8 mouse cellular contexts compared by ENCODE assay signal in the genomic region with DNA sequence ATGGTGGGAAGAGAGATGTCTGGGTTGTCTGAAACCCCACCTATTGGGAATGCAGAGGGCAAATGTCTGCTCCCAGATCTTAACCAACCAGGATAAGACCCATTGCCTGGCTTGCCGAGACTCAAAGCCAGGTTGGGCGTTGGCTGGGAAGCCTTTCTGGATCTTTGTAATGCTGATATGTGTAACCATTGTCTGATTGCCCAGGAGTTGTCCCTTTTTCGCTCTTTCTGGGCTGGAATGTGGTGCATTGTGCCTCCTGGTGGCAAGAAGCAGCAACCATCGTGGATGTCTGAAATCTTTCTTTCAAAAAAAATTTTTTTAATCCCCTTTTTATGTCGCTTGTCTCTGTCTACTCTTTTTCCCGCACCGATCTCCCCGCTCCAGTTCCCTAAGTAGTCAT. TPM values are rescaled to one million over a fixed set of nuclear protein-coding genes. Genes with fewer than 3 reads are reported as not detected.
A peak's percentile ranks its signal among the peaks of the same experiment; 100 is the strongest.
DNase-seq lines count a peak whose midpoint lies in the region; ATAC-seq and TF ChIP-seq lines count a peak whose summit lies in the region.

No protein-coding gene starts in this region.

- H3K9ac ChIP-seq in liver, embryonic 12.5 days, result no peak overlapping the region

- H3K36me3 ChIP-seq in kidney, adult 2 months (ENCODE audit: control insufficient read depth, insufficient read depth, low read length), result no peaks in the 10 kb centered on the region
- no peaks in the 10 kb centered on the region for H3K36me3 ChIP-seq in liver, embryonic 12.5 days
- H3K36me3 ChIP-seq in myocyte (ENCODE audit: control insufficient read depth, insufficient read depth), result no peaks in the 10 kb centered on the region

- H3K9me3 ChIP-seq in liver, embryonic 12.5 days (replicated peaks), result no peaks in the 10 kb centered on the region

- no peak overlapping the region for H3K4me3 ChIP-seq in kidney, adult 2 months (ENCODE audit: insufficient read depth, low read depth, low read length)
- peak overlapping the region; percentile 50 for H3K4me3 ChIP-seq in liver, embryonic 12.5 days
- no peak overlapping the region for H3K4me3 ChIP-seq in myocyte

- ATAC-seq in liver, embryonic 12.5 days, result no peak

- no peaks in the 10 kb centered on the region for H3K27me3 ChIP-seq in kidney, adult 2 months (replicated peaks; ENCODE audit: control insufficient read depth, insufficient read depth, low read length)
- H3K27me3 ChIP-seq in liver, embryonic 12.5 days (replicated peaks), result peaks cover 8% of the 10 kb centered on the region; the same call in 1 of the 2 replicates
- H3K27me3 ChIP-seq in myocyte (ENCODE audit: control insufficient read depth, insufficient read depth, insufficient read length), result no peaks in the 10 kb centered on the region

- 16% methylated on average over 8 of the region's 8 CpGs for WGBS in kidney, adult 2 months
- 10% methylated on average over 8 of the region's 8 CpGs for WGBS in liver, embryonic 12.5 days (ENCODE audit: insufficient replicate concordance)

- peak overlapping the region; percentile 75 for H3K4me2 ChIP-seq in liver, embryonic 12.5 days
- H3K4me2 ChIP-seq in myocyte (ENCODE audit: low read depth), result peak overlapping the region; percentile 71

- no peak overlapping the region for H3ac ChIP-seq in myocyte (ENCODE audit: control insufficient read depth, insufficient read length)

- peak; percentile 43 for DNase-seq in CD4-positive helper T cell, adult 2 months (ENCODE audit: low read depth, low spot score)
- DNase-seq in adipocyte (ENCODE audit: low spot score), result peak; percentile 80
- peak; percentile 61 for DNase-seq in embryo, embryonic 9.5 days (ENCODE audit: extremely low spot score)
- DNase-seq in heart, adult 8-10 months (ENCODE audit: low spot score), result peak; percentile 68
- peak; percentile 64 for DNase-seq in kidney, adult 2 months
- DNase-seq in spleen, postnatal 4 days (ENCODE audit: low spot score in 2 of 2), result no peak

- H3K4me1 ChIP-seq in kidney, adult 2 months (ENCODE audit: control insufficient read depth, insufficient read depth, low read length), result no peaks in the 10 kb centered on the region
- H3K4me1 ChIP-seq in liver, embryonic 12.5 days, result peaks cover 18% of the 10 kb centered on the region; the same call in 1 of the 2 replicates

- peak; percentile 78 for TF ChIP-seq CTCF in kidney, adult 2 months (conservative IDR thresholded peaks at IDR 0.05; ENCODE audit: insufficient read depth, insufficient read length, low read depth, low read length)

- TF ChIP-seq POLR2A in kidney, adult 2 months (IDR thresholded peaks at IDR 0.05; ENCODE audit: low read depth, low read length), result no peak
- no peak for TF ChIP-seq POLR2A in myocyte (IDR thresholded peaks at IDR 0.05; ENCODE audit: insufficient read length, low read depth)

- H3K79me2 ChIP-seq in myocyte (ENCODE audit: control insufficient read depth, insufficient read depth), result no peaks in the 10 kb centered on the region

- H3K27ac ChIP-seq in kidney, adult 2 months (ENCODE audit: insufficient read depth, low read depth, low read length), result no peak overlapping the region
- H3K27ac ChIP-seq in liver, embryonic 12.5 days, result no peak overlapping the region

TF ChIP-seq in myocyte, 11 proteins besides CTCF, POLR2A, EP300 and RAD21:
- no peak for TF ChIP-seq REST (IDR thresholded peaks at IDR 0.05; ENCODE audit: insufficient read depth, insufficient read length)

RNA-seq across cellular contexts. Expression of a gene that starts 54.6 kb away (rescaled TPM):
- 1 to 10 TPM; 5.4 to 6.9 (median 5.7) TPM for total RNA-seq in heart, adult 8-10 months (2022)
- polyA plus RNA-seq in kidney, adult 2 months (2012; rRNA removed), result 6.6 and 6.9 TPM in 2 replicates
- polyA plus RNA-seq in liver, embryonic 12.5 days (2016; fragmentation: Nextera tagmentation; extraction: Ambion mirVana), result 7.4 and 7.5 TPM in 2 replicates
- 3.8 TPM for polyA plus RNA-seq in myocyte (2012; fragmentation: generic; extraction: Trizol)

Comparison
In these comparisons a context has a peak if more than half of its experiments do, and no peak if none do; other contexts are left out.
1. DNase-seq: peak in CD4-positive helper T cell, adult 2 months (single experiment), adipocyte (single experiment), embryo, embryonic 9.5 days (single experiment), heart, adult 8-10 months (single experiment) and kidney, adult 2 months (single experiment); none in spleen, postnatal 4 days (0 of 2).